Mouse (Mus musculus): Measurements from ENCODE around the gene Spata16.

GRCm38 (mm10) chr3:26835051-26835755 is 197.8 kb downstream of the Spata16 start:
- TF ChIP-seq ZKSCAN1 (IDR thresholded peaks at IDR 0.05; ENCODE audit: borderline replicate concordance, low read depth, low read length), result no peak
- no peak for TF ChIP-seq CTCF (conservative IDR thresholded peaks at IDR 0.05 in 1 of 2, IDR thresholded peaks at IDR 0.05 in 1 of 2; ENCODE audit: low read depth in 2 of 2, low read length in 2 of 2)
- TF ChIP-seq ZC3H11A (IDR thresholded peaks at IDR 0.05; ENCODE audit: low read depth, low read length), result no peak
- TF ChIP-seq TCF12 (IDR thresholded peaks at IDR 0.05; ENCODE audit: low read depth, low read length), result no peak
- TF ChIP-seq SMC3 (IDR thresholded peaks at IDR 0.05; ENCODE audit: low read depth, low read length), result no peak
- TF ChIP-seq NELFE (IDR thresholded peaks at IDR 0.05; ENCODE audit: low read depth, low read length), result no peak
- TF ChIP-seq RCOR1 (conservative IDR thresholded peaks at IDR 0.05; ENCODE audit: low read depth, low read length), result no peak
- TF ChIP-seq RAD21 (IDR thresholded peaks at IDR 0.05; ENCODE audit: low read depth, low read length), result no peak
- TF ChIP-seq USF1 (IDR thresholded peaks at IDR 0.05; ENCODE audit: low read depth, low read length), result no peak
- no peak for TF ChIP-seq MAX (IDR thresholded peaks at IDR 0.05; ENCODE audit: low read length)
- no peak for TF ChIP-seq MAZ (IDR thresholded peaks at IDR 0.05; ENCODE audit: low read depth, low read length)
- TF ChIP-seq UBTF (IDR thresholded peaks at IDR 0.05; ENCODE audit: low read depth, low read length), result no peak
- no peak for TF ChIP-seq POLR2A (IDR thresholded peaks at IDR 0.05; ENCODE audit: low read depth, low read length)

Data from CH12.LX (cell line).